Mouse (Mus musculus): ENCODE measurements around the gene Cyp1a2.

DNA sequence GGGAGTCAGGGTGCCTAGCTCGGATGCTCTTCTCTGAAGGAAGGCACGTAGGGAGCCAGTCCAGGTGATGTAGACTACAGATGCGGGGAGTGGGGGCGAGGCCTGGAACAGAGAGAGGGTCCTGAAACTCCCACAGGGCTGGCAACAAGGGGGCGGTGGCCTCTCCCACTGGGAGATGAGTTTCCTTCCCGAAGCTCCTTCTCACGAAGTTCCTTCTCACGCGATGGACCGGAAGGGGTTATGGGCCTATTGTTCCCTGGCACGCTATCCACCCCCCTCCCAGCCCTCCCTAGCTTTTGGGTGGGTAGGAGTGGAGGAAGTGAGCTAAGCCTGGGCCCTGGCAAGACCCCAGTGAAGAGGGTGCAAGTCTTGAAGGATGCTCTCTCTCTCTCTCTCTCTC, 15.7 kb downstream of the Cyp1a2 start:
- TF ChIP-seq CTCF (IDR thresholded peaks at IDR 0.05; ENCODE audit: extremely low read depth, insufficient read depth, insufficient read length, insufficient replicate concordance) (no peak), POLR2A (IDR thresholded peaks at IDR 0.05; ENCODE audit: low read depth, low read length) (no peak)
